Mouse (Mus musculus) yolk sac, embryonic 10.5 days (tissue): ENCODE measurements at regions not wholly inside any gene's neighbourhood (a gene's known extent, or its start where the extent isn't known, plus 50 kb on each side); places are given as distances from the start of the nearest gene placed in this dataset.

Experiments
- DNase-seq: peaks from one replicate; pipeline ENCODE4 v3.0.0-alpha.2; 2017; ENCODE audit warnings: low spot score

DNA sequence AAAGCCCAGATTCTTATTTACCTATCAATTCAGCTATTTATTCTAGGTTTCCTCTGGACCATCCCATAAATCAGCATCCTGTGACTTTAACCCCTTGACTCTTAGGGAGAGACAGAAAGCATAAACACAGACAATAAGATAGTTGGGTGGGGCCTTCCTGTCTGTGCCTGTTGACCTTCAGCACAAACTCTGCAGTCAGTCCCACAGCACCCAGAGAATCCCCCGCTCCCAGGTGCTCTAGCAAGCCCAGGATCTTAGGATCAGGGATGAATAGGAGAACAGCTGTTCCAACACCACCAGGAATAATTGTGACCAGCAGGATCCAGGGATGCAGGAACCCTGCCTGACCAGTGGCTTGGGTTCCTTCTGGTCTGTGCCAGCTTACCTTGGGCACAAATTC is 107.8 kb downstream of the Basp1 start:
- no peak for DNase-seq

DNA sequence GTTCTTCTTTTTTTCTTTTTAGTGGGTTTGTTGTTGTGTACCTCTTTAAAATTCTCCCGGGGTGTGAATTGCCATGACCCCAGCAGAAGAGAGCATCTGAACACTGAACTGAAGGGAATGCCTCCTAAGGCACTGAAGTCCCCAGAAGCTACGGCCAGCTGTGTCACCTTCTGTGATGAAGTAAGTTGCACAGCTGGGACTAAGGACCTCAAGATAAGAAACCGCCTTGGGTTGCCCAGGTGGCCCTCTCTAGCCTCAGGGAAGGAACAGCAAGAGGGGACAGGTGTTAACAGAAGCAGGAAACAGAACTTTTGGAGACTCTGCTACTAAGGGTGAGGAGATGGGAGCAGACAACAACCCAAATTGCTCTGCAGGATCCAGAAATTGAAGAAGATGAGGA is 110.2 kb downstream of the Basp1 start:
- DNase-seq, result no peak

DNA sequence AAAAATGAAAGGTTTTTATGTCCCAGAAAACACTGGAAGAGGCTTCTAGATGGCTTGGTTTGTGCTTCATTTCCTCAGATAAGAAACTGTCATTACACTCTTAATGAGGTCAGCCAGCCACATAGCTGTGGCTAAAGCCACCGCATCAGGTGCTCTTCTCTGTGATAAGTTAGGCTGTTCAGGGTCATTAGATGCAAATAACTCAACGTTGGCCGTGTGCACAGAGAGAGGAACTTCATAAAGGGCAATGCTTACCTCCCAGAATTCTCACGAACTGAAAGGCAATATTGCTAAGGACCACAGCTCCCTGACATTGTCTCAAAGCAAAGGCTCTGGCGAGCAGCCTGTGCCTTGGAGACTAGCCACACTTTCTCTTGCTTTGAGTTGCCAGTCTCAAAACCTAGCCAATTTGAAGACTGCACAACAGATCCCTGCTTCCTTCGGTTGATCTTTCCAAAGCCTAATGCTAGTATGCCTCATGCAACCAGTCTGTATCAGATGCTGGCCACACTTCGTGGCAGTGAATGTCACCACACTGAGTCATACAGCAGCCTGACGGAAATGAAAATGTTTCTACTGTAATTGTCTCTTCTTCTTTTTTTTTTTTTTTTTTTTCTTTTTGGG is 110.8 kb downstream of the Basp1 start:
- no peak for DNase-seq

DNA sequence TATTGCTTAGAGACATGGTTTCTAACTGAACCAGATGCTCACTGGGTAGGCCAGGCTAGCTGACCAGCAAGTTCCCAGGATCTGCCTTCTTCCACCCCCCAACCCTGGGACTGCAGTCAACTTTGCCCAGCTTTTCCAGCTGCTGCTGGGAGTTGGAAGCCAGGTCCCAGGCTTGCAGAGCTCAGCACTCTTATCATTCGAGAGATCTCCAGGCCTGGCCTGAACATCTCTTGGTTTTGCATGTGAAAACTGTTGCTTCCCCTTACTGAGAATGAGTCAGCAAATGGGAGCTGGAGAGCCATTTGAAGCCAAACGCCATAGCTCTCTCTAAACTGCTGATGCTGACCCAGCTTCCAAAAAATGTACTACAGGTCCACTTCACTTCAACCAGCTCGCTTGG is 111.8 kb downstream of the Basp1 start:
- peak; percentile 33 for DNase-seq

DNA sequence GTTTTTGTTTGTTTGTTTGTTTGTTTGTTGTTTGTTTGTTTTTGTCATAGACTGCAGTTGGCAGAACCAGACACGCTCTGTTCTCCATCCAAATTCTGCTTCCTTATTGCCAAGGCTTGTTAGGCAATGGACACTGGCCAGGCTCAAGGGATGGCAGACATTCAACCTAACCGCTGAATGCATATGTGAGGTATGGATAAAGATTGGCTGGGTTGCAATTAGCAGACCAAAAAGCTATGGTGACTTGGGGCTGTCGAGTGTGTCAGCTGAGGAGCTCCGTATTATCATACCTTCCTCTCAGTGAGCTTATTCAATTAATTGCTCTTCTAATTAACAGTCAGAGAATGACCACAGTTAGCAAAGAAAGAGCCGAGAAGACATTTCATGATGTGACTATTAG is 116.3 kb downstream of the Basp1 start:
- no peak for DNase-seq

DNA sequence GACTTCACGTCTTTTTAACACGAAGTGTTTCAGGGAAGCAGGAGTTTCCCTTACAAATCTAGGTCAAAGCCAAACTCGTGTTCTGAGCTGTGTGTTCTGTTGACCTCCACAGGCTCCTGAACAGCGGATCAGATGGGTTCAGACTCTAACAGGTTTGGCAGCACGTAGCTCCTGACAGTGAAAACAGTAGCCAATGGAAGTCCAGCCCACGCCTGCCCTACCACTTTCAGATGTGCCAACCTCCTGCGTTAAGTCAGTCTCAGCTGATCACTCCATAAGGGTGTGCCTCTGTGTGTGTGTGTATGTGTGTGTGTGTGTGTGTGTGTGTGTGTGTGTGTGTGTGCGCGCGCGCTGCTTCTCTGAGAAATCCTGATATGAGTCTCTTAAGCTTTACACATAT is 116.8 kb downstream of the Basp1 start:
- no peak for DNase-seq

DNA sequence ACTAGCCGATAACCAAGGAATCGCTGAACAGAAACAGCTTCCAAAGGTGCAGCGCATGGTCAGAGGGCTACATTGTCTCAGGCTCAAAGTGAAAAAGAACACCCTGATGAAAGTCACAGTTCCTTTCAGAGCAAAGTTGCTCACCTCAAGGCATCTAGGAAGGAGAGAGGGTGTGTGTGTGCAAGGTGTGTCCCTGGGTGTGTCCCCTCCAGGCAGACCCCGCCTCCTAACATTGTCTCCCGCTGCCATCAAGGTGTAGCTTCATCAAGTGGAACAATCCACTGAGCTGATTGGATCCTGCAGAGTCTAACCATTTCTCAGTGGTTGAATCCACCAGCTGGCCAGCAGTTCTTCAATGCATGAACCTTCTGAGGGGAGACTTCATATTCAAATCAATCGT is 117.8 kb downstream of the Basp1 start:
- DNase-seq, result no peak

DNA sequence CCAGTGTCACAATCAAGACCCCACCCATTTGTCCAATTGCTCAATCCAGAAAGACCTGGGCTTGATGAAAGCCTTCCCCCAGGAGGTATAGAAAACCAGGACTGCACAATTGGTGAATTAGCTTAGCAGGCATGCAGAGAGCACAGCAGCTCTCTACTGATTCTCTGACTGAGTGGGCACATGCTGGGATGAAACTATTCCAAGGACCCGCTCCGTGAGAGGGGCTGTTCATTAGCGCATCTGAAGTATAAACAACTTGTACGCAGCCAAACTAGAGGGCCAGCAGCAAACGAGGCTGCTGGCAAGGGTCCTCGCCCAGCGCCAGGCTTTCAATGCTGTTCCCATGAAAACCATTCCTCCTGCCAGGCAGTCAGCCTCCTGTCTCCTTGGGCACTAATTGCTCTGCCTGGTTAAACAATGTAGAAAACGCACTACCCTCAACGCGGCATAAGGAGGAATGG is 122.3 kb downstream of the Basp1 start:
- DNase-seq, result no peak

DNA sequence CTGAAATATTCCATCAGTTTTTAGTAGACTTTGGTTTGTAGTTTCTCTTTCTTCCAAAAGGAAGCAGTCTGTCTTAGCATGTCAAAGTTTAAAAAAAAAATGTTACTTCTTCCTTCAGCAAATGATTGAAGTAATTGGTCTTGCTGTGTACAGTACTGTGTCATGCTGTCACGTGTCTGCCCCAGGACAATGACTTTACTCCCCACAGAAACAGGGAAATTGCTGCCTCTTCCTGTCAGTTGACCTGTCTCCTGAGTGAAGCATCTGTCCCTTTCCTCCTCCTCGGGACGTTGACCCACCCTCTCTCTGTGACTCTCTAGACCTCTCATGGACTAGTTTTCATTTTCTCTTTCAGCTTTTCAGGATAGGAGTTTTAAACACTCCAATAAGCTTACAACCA is 125.7 kb downstream of the Basp1 start:
- DNase-seq, result no peak

DNA sequence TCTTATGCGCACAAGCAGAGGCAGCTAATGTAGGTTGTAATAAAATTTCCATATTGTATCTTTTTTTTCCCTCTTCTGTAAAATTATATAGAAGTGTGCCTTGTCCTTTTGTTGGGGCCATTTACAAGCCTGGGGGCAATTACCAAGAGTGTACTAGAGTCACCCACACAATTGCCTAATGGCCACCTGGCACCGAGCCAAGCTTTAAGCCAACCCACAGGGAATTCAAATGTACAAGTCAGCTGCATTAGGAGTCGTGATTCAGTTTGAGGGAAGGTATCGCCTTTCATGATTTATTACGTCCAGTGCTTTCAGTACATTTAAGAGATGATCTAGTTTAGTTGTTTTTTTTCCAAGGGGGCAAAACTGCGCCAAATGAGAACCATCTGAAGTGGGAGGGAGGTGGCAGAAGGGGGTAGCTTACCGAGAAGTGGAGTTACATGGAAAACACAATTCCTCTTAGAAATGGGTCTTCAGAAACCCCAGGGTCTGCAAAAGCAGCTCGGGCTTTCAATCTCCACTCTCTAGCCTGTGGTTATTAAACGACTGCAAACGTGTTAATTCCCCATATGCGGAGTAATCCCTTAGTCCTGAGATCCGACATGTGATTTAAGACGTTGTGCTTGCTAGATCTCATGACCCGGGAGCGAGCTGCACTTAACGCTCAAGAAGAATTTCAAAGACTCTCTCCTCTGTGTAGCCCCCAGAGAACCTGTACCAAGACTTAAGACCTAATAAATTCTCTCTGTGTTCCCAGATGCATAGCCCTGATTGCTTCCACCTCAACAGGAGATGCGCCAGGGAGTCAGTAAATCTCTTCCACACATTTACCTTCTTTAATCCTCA is 129.0 kb downstream of the Basp1 start:
- DNase-seq, result no peak

DNA sequence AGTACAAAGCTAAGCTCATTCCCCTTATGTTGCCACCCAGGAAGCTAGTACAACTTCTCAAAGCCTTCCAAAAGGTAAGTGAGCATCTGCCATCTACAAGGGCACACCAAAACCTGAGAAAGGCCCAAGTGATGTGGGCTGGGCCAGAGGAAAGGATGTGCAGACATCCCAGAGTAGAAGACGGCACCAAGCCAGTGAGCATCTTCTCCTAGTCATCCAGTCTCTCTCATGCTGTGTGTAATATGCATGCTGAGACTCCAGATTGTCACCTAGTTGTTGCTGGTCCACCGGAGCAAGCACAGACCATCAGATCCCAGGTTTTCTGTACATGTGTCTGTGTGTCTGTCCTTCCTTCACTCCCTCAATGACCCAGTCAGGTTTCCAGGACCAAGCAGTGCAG is 129.9 kb downstream of the Basp1 start:
- no peak for DNase-seq

DNA sequence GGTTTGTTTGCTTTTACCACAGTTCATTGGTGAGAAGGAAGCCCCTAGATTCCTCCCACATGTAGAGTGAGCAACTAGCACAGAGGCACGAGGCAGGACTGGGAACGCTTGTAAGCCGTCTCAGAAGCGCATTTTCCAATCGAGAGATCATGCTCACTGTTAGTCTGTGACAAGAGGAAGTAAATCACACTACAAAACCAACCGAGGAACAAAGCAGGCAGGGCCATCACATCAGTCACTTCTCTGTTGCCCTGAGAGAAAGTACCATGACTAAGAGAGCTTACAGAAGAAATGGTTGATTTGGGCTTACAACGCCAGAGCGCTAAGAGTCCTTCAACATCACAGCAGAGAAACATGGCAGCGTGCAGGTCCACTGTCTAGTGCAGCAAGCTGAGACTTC is 131.2 kb downstream of the Basp1 start:
- DNase-seq, result no peak

DNA sequence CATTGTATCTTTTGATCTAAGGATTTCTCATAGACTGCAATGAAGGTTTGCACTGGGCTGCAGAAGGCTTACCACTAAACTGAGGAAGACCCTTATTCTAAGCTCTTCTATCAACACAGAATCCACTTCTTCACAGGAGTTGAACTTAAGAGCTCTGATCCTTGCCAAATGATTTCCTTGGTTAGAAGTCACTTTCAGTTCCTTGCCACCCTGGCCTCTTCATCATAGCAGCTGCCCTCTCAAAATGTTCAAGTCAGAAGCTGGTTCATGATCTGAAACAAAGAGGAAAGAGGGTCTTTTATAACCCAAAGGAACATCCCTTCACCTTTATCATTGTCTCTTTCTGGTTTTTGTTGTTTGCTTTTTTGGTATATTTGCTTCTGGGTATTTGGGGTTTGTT is 131.6 kb downstream of the Basp1 start:
- no peak for DNase-seq

DNA sequence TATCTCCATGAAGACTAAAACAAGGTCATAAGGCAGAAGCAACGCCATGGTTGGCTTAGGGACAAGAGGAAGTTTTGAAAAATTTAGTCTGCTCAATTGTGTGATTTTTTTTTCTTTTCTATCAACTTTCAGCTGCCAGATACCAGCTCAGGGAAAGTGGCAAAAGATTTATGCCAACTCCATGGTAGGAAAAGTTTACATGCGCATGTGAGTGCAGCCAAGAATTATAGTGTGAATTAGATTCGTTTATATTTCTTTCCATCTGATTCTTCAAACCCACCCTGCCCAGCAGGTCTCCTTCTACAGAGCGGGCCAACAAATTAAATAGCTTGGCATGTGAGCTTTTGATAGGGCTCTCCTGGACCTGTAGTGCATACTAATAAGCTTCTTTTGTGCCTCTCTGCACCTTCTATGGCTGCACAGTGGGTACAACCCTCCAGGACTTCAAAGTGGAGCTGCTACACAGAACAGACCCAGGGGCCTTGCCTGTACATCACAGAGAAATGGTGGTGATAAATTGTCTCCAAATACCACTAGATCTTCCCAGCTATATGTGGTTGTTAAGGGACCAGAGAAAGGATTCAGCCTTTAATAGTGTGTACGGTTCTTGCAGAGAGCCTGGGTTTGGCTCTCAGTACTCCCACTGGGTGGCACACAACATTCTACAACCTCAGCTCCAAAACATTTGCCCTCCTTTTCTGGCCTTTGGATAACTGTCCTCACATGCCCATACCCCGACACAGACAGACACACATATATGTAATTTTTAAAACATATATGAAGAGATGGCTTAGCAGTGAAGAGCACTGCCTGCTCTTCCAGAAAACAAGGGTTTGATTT is 135.0 kb downstream of the Basp1 start:
- DNase-seq, result no peak

DNA sequence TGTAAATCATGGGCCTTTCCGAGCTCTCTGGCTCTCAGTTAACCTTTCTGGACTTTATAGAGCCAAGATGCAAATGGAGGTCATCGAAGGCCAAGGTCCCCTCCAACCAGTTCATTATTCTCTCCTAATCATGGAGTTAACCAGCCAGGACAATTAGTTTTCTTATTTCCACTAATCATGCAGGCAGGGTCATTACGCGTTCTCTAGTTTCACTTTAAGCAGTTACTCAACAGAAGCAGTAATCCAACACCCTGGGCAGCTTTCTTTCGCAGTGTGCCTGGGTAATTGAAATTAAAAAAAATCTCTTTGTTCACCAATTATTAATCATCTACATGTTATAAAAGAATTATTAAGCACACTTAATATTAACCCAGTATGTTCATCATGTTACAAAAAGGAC is 137.3 kb downstream of the Basp1 start:
- DNase-seq, result no peak

DNA sequence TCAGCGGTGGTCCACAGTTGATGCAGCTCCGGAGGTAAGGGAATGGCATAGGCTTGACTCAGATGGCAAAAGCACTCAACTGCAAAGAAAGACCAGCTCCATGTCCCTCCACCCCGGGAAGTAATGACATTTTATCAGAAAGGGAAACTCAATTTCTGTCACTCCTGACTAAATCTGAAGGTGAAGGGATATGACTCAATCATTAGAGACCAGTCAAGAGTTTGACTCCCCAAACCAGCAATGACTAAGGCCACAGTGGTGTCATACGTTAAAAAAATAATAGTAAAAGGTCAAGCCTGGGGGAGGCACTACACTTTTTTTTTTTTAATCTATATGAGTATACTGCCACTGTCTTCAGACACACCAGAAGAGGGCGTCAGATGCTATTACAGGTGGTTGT is 141.7 kb downstream of the Basp1 start:
- no peak for DNase-seq

DNA sequence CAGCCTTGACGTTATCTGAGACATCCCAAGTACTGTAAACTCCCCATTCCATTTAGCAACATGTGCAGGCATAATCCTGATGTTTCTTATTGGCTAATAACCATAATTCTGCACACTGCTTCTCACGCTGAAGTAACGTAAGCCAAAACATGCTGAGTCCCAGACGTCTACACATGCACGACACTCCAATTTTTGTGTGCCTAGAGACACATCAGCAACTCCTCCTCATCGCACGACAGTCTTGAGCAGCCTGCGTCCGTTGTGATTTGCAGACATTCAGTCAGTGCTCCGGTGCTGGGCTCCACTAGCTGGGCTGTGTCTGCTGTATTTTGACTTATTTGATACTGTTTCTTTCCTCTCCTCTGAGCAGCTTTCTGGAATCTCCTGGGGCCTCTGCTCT is 143.2 kb downstream of the Basp1 start:
- peak; percentile 21 for DNase-seq

DNA sequence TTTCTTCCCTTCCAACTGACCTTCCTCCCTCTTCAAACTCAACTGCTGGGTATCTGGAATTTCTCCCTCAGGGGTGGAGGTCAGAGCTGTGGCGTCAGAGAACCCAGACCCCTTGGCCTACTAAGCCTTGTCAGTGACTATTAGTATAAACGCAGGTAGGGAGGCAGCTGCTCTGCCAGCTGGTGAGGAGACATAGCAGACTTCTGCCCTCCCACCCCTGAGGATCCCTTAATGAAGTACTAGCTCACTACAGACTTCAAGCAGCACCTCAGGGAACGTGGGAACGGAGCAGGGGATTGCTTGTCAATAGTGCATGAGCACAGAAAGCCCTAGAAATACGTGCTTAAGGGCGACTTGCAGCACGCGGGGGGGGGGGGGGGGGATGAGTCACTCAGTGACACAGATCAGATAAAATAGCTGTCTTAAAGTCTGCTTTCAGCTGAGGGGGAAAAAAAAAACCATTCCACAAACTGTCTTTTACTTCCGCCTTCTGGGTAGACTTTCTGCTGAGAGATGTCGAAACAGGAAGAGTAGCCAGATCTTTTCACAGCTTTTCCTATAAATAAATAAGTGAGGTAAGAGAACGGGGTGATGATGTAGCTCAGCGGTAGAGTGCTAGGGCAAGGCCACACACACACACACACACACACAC is 144.1 kb downstream of the Basp1 start:
- DNase-seq, result peak; percentile 66

DNA sequence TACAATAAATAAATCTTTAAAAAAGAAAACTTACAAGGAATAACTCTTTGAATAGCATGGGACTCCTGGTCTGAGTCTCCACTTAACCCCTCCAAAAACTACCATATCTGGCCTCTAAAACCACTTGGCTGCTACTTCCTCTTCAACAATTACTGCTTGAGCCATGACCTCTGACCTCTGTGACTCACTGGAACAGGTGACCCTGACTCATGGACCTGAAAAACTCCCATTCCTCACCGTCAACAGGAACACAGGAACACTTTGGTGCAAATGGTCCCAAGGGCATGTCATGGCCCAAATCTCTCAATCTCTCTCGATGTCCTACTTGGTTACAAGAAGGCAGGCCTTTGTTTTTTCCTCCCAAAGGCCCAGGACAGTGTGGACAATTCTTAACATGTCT is 145.1 kb downstream of the Basp1 start:
- DNase-seq, result no peak

DNA sequence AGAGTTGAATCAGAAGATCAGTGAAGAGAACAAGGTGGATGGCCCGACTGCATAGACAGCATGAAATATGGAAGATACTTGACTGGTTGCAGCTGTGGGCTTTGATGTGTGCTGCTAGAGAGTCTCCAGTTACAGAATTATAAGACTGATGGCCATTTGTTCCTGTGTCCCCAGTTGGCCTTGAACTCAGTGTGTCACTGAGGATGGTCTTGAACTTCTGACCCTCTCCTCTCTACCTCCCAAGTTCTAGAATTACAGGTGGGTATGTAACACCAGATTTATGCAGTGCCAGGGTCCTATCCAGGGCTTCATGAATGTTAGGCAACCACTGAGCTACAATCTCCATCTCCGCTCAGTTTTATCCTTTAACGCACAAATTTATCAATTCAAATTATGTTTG is 146.1 kb downstream of the Basp1 start:
- no peak for DNase-seq

DNA sequence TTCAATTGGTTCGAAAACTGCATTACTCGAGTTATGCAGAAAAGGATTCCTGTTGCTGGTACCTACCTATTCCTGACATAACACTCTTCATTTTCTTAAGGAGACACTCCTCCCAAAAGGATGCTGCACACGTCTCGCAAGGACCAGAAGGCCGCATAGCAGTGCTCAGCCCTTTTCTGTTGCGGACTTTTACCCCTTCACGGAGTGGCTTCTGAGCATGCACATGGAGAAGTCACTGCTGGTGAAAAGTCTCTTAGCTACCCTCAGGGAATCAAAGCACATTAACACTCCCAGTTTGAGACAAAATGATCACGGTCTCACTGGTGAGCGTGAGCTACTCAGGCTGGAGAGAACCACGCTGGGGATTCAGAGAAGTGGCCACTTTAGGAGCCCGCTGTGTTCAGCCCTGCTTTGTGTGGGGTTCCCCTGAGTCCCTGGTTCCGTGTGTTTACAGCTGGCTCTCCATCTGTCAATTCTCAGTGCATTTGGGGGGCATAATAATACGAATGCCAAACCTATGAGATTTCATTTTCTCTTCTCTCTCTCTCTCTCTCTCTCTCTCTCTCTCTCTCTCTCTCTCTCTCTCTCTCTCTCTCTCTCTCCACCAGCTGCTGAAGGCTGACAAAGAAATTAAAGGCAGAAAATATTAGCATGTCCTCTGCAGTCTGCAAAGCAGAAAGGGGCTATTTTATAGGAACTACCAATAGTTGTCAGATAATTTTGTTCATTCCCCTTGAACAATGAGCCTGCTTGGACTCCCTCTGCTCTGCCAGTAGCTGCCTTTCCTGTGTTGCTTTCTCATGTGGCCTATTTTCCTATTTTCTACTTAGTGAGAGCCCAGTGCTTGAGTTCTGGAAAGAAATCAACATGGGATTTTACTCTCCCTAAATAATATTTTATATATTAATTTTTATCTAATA is 160.7 kb downstream of the Basp1 start:
- no peak for DNase-seq
